Mouse (Mus musculus) adrenal gland, postnatal 36 days (tissue): ENCODE data around the gene Entpd1. TPM values are rescaled to one million over a fixed set of nuclear protein-coding genes. Genes with fewer than 3 reads are reported as not detected.

Experiments
- total RNA-seq, 2 experiments: library from RNA; stranded (reverse); gene quantifications; 2 replicates each; pipeline ENCODE4 v1.2.3; 2021

Gene Entpd1
- total RNA-seq, 2 experiments from 2014 or later = 20.6 to 40.8 TPM

Other genes with a start within 250 kb of the Entpd1 start
- gene Sorbs1, start 98.6 kb upstream of the Entpd1 start, total RNA-seq = 100 to 1,000 TPM in 1 of 2 experiments, 10 to 100 TPM in 1; 90.0 to 111 TPM
- 10 to 100 TPM; 19.2 to 35.1 TPM for gene Aldh18a1, start 23.9 kb upstream of the Entpd1 start, total RNA-seq
- gene Tctn3, start 133 bp upstream of the Entpd1 start, total RNA-seq = 1 to 10 TPM; 5.1 to 5.5 TPM
- not detected for gene Cc2d2b, start 136.4 kb downstream of the Entpd1 start, total RNA-seq
- 1 to 10 TPM; 6.6 to 6.8 TPM for gene Ccnj, start 218.9 kb downstream of the Entpd1 start, total RNA-seq